Mouse (Mus musculus) ovary, postnatal 14 days (tissue): ENCODE measurements around the gene Ptgfr.

Experiments used
- DNase-seq: peaks from one replicate; pipeline ENCODE4 v3.0.0; 2022; ENCODE audit warnings: low spot score

The Ptgfr gene

DNA sequence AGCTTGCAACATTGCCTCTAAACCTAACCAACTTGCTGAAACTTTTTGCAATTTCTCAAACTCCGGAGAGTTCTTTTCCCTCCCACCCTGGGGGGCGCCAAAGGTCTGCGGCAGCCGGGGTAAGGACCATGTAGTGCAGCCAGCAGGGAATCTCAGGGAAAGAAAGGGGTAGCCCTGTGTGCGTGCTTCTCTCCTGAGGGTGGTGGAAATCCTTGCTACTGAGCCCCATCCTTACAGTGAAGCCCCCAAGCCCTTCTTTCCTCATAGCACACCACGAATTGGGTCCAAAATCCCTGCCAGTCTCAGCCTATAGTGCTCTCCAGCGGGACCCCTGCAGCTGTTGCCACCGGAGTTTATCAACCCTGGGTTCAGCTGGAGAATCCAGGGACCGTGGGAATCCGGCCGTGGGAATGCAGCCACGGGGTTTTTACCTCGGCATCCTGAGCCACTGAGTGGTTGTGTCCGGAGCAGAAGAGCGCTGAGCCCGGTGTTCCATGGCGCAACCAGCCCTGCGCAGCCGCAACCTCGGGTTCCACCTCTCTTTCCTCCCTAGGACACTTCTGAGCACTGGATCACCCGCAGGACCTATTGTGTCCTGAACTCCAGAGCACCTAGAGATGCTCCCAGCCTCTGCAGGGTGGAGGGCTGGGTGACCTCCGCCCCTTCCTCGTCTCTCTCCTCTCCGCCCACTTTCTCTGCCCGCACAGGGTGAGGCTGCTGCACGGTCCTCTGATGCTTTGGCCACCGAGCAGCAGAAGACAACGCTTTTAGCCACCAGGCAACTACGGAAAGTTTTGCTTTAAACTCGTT, at the start of gene Ptgfr:
Gene Ptgfr, minus strand, starts transcription at position 760 of the 810 bp plus-strand sequence.
- peak; percentile 54 for DNase-seq

GRCm38 (mm10) chr3:151883881-151884280, 46.5 kb upstream of the Ptgfr start:
- no peak for DNase-seq

GRCm38 (mm10) chr3:151879981-151880380, 42.6 kb upstream of the Ptgfr start:
- DNase-seq: no peak

DNA sequence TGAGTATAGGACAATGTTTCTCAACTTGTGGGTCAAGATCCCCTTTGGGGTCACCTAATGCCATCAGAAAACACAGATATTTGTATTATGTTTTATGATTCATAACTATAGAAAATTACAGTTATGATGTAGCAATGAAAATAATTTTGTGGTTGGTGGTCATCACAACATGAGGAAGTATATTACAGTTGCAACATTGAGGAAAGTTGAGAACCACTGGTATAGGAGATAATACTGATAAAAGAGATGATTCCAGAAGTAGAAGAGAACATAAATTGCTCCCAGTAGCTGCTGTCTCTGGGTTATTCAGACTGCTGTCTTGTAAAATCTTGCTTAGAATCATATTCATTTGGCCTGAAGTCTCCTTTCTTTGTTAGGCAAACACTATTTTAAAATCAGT, 31.5 kb upstream of the Ptgfr start:
- no peak for DNase-seq

- no peak for DNase-seq
Observed at GRCm38 (mm10) chr3:151851344-151851743, 13.9 kb upstream of the Ptgfr start.

- DNase-seq: no peak
Observed at GRCm38 (mm10) chr3:151850621-151851020, 13.2 kb upstream of the Ptgfr start.

DNA sequence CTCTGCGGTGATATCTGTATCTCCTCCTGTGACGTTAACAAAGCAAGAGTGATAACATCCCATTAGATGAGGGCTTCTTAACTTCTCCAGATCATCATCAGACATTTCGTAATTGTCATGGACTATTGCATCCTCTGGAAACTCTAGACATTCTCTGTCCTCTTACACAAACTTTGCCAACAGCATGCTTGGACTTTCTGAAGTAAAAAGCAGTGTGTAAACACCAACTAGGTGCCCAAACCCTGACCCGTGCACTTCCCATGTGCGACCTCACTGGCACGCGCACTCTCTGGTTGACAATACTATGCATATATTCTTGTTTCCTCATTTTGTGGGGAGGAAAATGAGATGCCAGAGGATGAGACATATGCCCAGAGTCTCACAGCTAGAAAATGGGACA, 8.9 kb upstream of the Ptgfr start:
- no peak for DNase-seq

DNA sequence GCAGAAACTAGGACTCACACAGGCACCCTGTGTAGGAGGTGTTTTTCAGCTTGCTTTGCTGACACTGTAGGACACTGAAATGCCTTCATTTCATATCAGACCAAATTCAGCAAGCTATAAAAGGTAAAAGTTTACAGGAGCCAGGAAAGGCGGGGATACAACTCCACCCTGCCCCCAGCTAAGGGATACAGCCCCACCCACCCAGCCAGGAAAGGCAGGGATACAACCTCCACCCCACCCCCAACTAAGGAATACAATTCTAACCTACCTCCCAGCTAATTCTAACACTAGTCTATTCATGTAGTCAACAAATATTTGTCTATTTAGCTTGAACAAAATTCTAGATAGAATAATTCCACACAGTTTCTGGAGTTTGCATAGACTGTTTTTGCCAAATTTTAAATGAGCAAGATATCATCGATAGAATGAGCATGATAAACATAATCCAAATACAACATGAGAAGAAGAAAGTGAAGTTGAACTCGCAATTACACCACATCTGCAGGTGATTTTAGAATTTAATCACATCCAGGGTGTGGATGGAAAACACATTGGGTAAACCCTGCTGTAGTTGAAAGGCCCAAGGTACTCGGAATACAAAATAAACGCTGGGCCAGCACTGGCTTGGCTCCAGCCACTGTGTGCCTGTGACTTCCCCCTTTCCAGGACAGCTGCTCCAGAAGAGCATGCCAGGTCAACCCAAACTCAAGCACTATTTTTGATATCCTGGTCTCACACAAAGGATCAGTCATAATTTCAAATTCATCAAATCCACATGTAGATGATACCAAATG, 7.1 kb upstream of the Ptgfr start:
- DNase-seq: no peak

DNA sequence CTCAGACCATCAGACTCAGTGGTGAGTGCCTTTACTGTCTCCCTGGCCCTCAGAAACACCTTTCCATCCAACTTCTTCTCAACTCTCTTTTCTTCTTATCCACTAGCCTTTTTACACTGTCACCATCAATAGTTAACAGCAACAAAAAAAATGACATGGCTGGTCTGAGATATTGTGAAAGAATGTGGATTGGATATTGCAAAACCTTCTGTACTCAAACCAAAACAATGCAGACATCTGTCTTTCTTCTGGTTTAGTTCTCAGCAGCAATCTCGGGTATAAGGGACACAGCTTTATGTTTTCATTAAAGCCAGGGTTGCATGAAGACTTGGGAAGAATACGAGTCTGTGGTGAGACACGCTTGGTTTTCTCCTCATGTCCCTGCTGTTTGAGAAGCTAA, 3.3 kb upstream of the Ptgfr start:
- no peak for DNase-seq

- no peak for DNase-seq
Observed at GRCm38 (mm10) chr3:151838372-151838771, 942 bp upstream of the Ptgfr start.

- no peak for DNase-seq
Observed at GRCm38 (mm10) chr3:151837749-151838148, 319 bp upstream of the Ptgfr start.

DNA sequence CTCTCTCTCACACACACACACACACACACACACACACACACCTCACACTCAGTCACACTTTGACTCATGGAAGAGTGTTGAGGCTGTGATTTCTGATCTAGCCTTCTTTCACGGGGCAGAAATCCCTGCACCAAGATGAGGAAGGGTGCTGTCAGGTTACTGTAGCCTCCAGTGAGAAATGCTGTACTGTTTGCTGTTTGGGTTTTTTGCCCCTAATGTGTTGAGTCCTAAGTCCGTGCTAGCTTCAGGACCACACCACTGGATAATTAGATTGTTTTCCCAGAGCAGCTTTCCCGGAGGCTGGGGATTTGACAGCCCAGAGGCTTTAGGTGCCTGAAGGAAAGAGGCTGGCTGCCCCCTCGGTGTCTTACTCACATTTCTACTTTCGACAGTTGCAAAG, 979 bp downstream of the Ptgfr start:
- DNase-seq: no peak

- no peak for DNase-seq
Observed at GRCm38 (mm10) chr3:151835831-151836230, 1.6 kb downstream of the Ptgfr start.

DNA sequence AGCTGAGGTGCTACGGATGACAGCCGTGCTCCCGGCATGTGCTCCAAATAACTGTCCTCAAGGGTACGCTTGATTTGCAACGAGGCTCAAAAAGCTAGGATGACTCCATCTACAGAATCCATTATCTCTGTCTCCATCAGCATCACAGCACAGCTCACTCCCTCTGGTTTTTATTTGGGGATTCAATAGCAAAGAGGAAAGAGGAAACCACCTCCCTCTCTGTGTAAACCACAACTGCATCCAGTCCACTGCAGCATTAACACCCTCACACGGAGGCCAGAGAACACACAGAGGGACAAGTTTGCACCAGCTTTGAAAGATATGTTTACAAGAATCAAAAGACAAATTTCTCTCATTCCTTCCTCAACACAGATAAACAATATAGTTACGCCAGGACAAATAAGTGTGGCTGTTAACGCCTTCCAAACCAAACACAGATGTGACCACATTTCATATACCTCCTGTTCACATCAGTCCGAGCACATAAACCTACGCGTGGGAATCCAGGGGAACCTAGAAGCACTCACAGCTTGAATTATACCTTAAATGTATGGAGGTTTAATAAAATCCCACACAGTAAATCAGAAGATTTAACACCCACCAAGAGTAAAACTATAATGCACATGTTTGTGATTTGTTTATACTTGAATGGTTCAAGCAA, 9.3 kb downstream of the Ptgfr start:
- DNase-seq: no peak

- DNase-seq: no peak
Observed at GRCm38 (mm10) chr3:151819811-151820210, 17.6 kb downstream of the Ptgfr start.

DNA sequence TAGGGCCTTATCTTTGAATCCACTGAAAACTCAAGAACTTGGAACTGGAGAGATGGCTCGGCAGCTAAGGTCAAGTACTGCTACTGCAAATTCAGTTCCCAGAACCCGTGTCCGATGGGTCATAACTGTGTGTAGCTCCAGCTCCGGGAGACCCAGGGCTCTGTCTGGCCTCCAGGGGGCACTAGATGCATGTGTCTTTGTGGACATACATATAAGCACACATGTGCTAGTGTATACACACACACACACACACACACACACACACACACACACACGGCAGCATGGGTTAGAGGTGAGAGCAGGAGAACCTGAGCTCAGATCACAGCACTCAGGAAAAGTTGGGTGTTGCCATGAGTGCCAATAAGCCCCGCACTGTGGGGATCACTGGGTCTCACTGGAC, 19.2 kb downstream of the Ptgfr start:
- DNase-seq: peak; percentile 8

DNA sequence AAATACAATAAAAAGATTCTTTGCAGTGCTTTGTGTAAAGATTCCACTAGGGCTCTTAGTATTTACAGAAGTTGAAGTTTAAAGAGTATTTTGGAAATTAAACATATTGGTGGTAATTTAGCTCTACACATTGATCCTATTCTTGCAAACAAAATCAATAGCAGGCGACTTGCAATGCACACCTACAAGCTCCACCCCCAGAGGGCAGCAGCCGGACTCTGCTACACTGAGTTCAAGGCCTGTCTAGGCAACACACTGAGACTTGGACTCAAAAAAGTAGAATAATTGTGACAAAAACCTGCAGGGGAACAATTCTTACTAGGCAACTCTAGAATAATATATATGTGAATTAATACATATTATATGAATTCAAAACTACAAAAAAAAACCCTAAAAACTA, 28.8 kb downstream of the Ptgfr start:
- no peak for DNase-seq

DNA sequence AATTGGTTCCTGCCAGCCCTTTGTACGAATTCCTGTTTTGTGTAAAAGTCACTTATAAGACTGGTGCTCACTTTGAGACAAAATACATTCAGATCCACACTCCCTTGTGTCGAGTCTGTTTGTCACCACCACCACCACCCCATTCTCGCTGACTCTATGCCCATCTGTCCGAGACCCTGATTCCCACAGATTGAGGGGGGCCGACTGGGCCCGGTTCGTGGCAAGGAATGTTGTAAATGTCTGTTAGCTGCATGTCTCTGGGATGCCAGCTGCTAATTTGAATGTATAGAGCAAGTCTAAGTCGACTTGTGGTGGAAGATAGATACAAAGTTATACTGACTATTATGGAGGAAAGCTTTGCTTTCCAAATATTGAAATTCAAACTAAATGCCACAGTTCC, 48.8 kb downstream of the Ptgfr start:
- DNase-seq: no peak

DNA sequence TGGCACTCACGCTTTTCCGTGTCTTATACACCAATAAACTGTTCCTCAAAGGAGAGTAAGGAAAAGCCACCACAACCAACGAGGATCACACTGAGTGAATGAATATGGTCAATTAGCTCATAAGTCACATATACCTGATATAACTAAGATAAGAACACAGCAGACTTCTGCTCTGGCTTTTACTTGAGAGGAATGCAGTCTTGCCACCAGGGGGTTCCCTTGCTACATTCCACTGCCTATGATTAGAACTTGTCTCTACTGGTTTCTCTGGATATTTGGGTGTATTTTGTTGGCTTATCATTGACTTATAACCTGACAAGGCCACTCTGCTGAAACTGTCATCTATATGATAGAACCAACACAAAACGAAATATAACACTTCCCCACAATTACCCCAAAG, 62.3 kb downstream of the Ptgfr start:
- DNase-seq: peak; percentile 4

GRCm38 (mm10) chr3:151771074-151771473, 66.4 kb downstream of the Ptgfr start:
- peak; percentile 21 for DNase-seq

- no peak for DNase-seq
Observed at GRCm38 (mm10) chr3:151749737-151750136, 87.7 kb downstream of the Ptgfr start, which contains the start of gene Ifi44. Gene Ifi44, minus strand, starts transcription at chr3:151749960.

- no peak for DNase-seq
Observed at GRCm38 (mm10) chr3:151748514-151748913, 88.9 kb downstream of the Ptgfr start.
